Mouse (Mus musculus) lung, adult 2 months (tissue): ENCODE measurements at regions not wholly inside any gene's neighbourhood (a gene's known extent, or its start where the extent isn't known, plus 50 kb on each side); places are given as distances from the start of the nearest gene placed in this dataset.

ENCODE experiments used
- CTCF ChIP-seq: fragments of 200-500 bp; IDR thresholded peaks from 2 replicates; pipeline ENCODE4 v1.5.1; 2011; ENCODE audit warnings: mild to moderate bottlenecking, low read length, control low read depth; ENCODE audit not compliant: insufficient read depth
- POLR2A ChIP-seq: fragments of 200-500 bp; IDR thresholded peaks from 2 replicates; pipeline ENCODE4 v1.6.1; 2011; ENCODE audit warnings: low read depth, mild to moderate bottlenecking, control low read depth, low read length, borderline replicate concordance; ENCODE audit errors: extremely low read depth

DNA sequence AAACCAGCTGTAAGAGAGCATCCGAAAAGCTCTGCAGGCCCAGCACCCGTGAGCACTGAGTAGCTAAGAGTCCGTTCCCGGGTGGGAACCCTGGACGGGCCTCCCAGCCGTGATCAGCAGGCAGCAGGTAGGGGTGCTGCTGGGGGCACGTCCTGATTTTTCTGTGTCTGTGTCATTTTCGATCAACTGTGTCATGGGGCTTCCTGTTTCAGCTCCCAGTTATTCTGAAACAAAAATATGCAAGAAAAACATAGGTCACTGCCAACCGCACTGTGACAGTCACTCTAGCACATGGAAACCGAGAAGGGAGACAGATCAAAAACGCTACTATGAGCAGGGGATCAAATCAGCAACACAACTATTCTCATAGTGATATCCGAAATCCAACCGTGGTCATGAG lies 218.8 kb upstream of the Spdye4c start:
- TF ChIP-seq POLR2A (no peak), CTCF (no peak)
